Mouse (Mus musculus): Measurements from ENCODE around the gene Zfp385a. TPM values are rescaled to one million over a fixed set of nuclear protein-coding genes. Genes with fewer than 3 reads are reported as not detected.

Zfp385a gene
- polyA plus RNA-seq, 1 experiment from 2014 or later: 6.0 TPM

DNA sequence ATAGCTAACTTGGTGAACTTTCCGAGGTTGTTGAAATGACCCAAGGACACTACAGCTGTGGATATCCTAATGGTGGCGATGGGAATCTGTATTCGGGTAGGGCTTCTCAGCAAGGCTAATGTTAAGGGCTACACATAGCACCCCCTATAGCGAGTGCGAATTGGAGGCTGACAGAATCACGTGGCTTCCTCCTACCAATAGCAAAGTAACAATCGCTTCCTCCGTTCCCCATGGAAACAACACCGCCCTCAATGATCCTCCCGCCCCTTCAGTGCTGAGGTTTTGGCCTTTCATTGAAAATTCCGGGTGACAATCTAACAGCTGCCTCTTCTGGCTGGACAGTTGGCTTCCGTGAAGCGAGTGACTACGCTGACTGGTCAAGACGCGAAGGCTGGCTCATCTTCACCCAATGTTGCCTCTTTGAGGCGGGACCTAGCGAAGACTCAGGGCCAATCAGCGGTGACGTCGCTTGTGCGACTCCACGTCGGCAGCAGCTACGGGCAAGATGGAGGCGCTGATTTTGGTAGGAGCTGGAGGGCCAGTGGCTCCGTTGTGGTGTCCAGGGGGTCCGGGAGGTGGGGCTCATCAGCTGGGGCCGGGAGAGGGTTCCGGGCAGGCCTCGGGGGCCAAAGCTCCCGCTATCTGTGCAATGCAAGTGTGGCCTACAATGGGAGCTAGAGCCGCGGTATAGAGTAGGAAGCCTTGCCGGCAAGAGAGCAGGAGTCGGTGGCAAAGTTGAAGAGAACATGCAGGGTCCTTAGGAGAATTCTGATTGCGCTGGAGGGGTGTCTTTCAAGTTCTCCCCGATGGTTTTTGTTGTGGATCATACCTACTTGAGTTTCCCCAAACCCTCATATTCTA is 67.2 kb downstream of the Zfp385a start, which contains the start of gene Copz1:
Copz1 (plus strand) TSS at position 296 of the 861 bp plus-strand sequence.
- Histone ChIP-seq H3K27me3 (no peaks in the 10 kb centered on the region), H3K9me3 (replicated peaks) (no peaks in the 10 kb centered on the region), H3K36me3 (replicated peaks) (peaks cover 13% of the 10 kb centered on the region), H3K27ac (replicated peaks) (peak within 1 kb of the TSS; percentile 89), H3K4me1 (replicated peaks) (peaks cover 59% of the 10 kb centered on the region), H3K4me2 (peak within 1 kb of the TSS; percentile 77), H3K4me3 (replicated peaks) (peak within 1 kb of the TSS; percentile 88), H3K9ac (peak within 1 kb of the TSS; percentile 84)
- WGBS (ENCODE audit: insufficient replicate concordance): under 1% methylated on average over 38 of the region's 38 CpGs
- peak; percentile 98 for ATAC-seq (ENCODE audit: insufficient read depth)

DNA sequence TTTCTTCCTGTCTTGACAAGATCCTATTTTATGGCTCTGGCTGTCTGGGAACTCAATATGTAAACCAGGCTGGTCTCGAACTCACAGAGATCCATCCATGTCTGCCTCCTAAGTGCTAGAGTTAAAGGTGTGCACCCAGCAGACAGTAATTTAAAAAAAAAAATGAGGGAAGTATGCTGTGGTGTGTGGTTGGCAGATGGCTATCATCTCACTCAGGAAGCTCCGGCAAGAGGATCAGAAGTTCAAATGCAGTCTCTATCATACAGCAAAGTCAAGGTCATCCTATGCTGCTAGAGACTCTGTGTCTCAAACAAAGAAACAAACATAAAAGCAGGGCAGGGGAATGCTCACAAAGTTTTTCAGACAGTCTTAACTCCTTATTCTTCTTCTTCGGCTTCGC is 71.0 kb downstream of the Zfp385a start:
- H3K27me3 ChIP-seq: no peaks in the 10 kb centered on the region
- no peak for ATAC-seq (ENCODE audit: insufficient read depth)
- 42% methylated on average over 4 of the region's 4 CpGs for WGBS (ENCODE audit: insufficient replicate concordance)

DNA sequence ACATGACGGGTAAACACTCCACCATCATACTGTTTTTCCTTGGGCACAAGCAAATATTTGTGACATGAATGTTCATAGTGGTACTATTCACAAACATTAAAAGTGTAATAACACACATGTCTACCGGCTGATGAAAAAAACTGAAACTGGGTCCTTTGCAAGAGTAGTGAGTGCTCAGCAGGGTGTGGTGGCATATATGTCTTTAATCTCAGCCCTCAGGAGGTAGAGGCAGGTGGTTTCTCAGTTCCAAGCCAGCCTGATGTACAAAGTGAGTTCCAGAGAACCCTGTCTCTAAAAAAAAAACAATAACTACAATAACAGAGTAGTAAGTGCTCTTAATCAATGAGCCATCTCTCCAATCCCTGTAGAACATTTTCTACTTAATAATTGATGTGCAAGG is 75.1 kb downstream of the Zfp385a start:
- H3K36me3 ChIP-seq (replicated peaks): no peaks in the 10 kb centered on the region
- no peaks in the 10 kb centered on the region for H3K27me3 ChIP-seq
- whole genome bisulfite sequencing (ENCODE audit: insufficient replicate concordance): 43% methylated on average over 2 of the region's 2 CpGs
- no peaks in the 10 kb centered on the region for H3K9me3 ChIP-seq (replicated peaks)
- peak overlapping the region; percentile 46 for H3K27ac ChIP-seq (replicated peaks)
- peaks cover 58% of the 10 kb centered on the region for H3K4me1 ChIP-seq (replicated peaks)
- H3K4me2 ChIP-seq: 0 out of 2 replicates have a peak overlapping the region, but pooled peaks have one; percentile 1
- H3K4me3 ChIP-seq (replicated peaks): no peak overlapping the region
- ATAC-seq (ENCODE audit: insufficient read depth): peak; percentile 50; the same call in 1 of the 2 replicates
- no peak overlapping the region for H3K9ac ChIP-seq

More for the DNA sequence above, 71.0 kb downstream of the Zfp385a start:
- H3K9ac ChIP-seq: no peak overlapping the region
- H3K27ac ChIP-seq (replicated peaks): peak overlapping the region; percentile 55; the same call in 1 of the 2 replicates
- H3K4me3 ChIP-seq (replicated peaks): no peak overlapping the region
- no peaks in the 10 kb centered on the region for H3K36me3 ChIP-seq (replicated peaks)
- H3K4me2 ChIP-seq: no peak overlapping the region
- no peaks in the 10 kb centered on the region for H3K9me3 ChIP-seq (replicated peaks)
- peaks cover 51% of the 10 kb centered on the region for H3K4me1 ChIP-seq (replicated peaks)

MicroRNA genes within 50 kb of the gene (microRNA counts, 519-probe panel; counts per million panel counts)
- microRNA mmu-miR-148b: 3,607 counts per million, percentile 73 among the panel's probes with 10 or more counts

Small RNA genes within 50 kb of the gene (microRNA-seq; reads per million reads assigned to microRNA genes)
- gene Mir148b: 486 reads per million, percentile 69 among the genes with 10 or more reads in this experiment
- not detected for gene Mir6963

Other genes starting within 250 kb of the Zfp385a start
- 4.6 and 5.4 TPM in 2 replicates for gene Smug1, start 173.0 kb downstream of the Zfp385a start, polyA plus RNA-seq (2015; fragmentation: Nextera tagmentation; extraction: Ambion mirVana)
- 44.5 and 49.2 TPM in 2 replicates for gene Cbx5, start 100.3 kb downstream of the Zfp385a start, polyA plus RNA-seq (2015; fragmentation: Nextera tagmentation; extraction: Ambion mirVana)
- gene Hnrnpa1, start 99.7 kb downstream of the Zfp385a start, polyA plus RNA-seq (2015; fragmentation: Nextera tagmentation; extraction: Ambion mirVana): 193 and 220 TPM in 2 replicates
- 207 and 217 TPM in 2 replicates for gene Nfe2, start 81.7 kb downstream of the Zfp385a start, polyA plus RNA-seq (2015; fragmentation: Nextera tagmentation; extraction: Ambion mirVana)
- gene Copz1, start 67.4 kb downstream of the Zfp385a start, polyA plus RNA-seq (2015; fragmentation: Nextera tagmentation; extraction: Ambion mirVana): 196 and 203 TPM in 2 replicates
- 0.86 and 1.0 TPM in 2 replicates for gene Gpr84, start 29.5 kb downstream of the Zfp385a start, polyA plus RNA-seq (2015; fragmentation: Nextera tagmentation; extraction: Ambion mirVana)
- gene Itga5, start 26.7 kb upstream of the Zfp385a start, polyA plus RNA-seq (2015; fragmentation: Nextera tagmentation; extraction: Ambion mirVana): 15.9 and 19.1 TPM in 2 replicates
- not detected in 2 replicates for gene Gtsf1, start 90.4 kb upstream of the Zfp385a start, polyA plus RNA-seq (2015; fragmentation: Nextera tagmentation; extraction: Ambion mirVana)
- gene Gtsf2, start 108.4 kb upstream of the Zfp385a start, polyA plus RNA-seq (2015; fragmentation: Nextera tagmentation; extraction: Ambion mirVana): not detected in 2 replicates
- 7.0 and 7.2 TPM in 2 replicates for gene Nckap1l, start 113.7 kb upstream of the Zfp385a start, polyA plus RNA-seq (2015; fragmentation: Nextera tagmentation; extraction: Ambion mirVana)
- 0.25 and 0.29 TPM in 2 replicates for gene Pde1b, start 162.9 kb upstream of the Zfp385a start, polyA plus RNA-seq (2015; fragmentation: Nextera tagmentation; extraction: Ambion mirVana)
- 0.30 and 0.66 TPM in 2 replicates for gene Ppp1r1a, start 197.9 kb upstream of the Zfp385a start, polyA plus RNA-seq (2015; fragmentation: Nextera tagmentation; extraction: Ambion mirVana)
- not detected in 2 replicates for gene Glycam1, start 225.0 kb upstream of the Zfp385a start, polyA plus RNA-seq (2015; fragmentation: Nextera tagmentation; extraction: Ambion mirVana)

All from liver, embryonic 15.5 days (tissue).